21 mouse cellular contexts compared by ENCODE assay signal in the genomic region with DNA sequence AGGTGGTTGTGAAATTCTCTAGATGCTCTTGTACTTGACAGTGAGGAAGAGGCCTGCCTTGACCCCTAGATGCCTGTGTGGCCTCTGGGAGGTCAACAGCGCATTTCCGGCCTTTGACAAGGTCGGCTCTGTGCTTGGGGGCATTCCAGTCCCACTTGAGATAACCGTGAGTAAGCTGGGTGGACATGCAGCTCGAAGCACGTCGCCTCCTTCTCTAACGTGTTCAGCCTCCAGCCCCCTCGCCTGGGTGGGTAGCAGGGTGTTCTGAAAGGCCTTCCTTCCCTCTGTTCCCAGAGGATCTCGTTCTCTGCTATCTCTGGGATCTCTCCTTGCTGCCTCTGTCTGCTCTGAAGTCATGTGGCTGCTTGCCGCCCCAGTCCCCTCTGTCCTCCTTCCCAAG.
DNase-seq lines count a peak whose midpoint lies in the region; ATAC-seq lines count a peak whose summit lies in the region.
"Had no signal": no experiment of that assay in that cellular context is flagged by ENCODE, and none has a peak within 500 bp of the region (broad histone marks: within the 10 kb centered on the region; RNA-seq: fewer than 3 reads in every experiment).

No protein-coding gene starts in this region.

- no peaks in the 10 kb centered on the region for H3K27me3 ChIP-seq in hindbrain, embryonic 10.5 days (ENCODE audit: insufficient read depth, poor library complexity, severe bottlenecking)
- no peaks in the 10 kb centered on the region for H3K27me3 ChIP-seq in hindbrain, embryonic 14.5 days (ENCODE audit: control insufficient read depth, insufficient read depth, low read length)
- no peaks in the 10 kb centered on the region for H3K27me3 ChIP-seq in midbrain, embryonic 11.5 days (ENCODE audit: control insufficient read depth, insufficient read depth, low read length)
- H3K27me3 ChIP-seq in midbrain, embryonic 15.5 days (replicated peaks) = no peaks in the 10 kb centered on the region
- H3K27me3 ChIP-seq in heart, embryonic 16.5 days (ENCODE audit: control insufficient read depth, insufficient read depth, low read length) = no peaks in the 10 kb centered on the region
- H3K27me3 ChIP-seq: forebrain, embryonic 13.5 days; midbrain, embryonic 13.5 days had no signal

- WGBS in hindbrain, embryonic 10.5 days = 79% methylated on average over 11 of the region's 11 CpGs
- WGBS in hindbrain, embryonic 14.5 days = 86% methylated on average over 11 of the region's 11 CpGs
- WGBS in midbrain, embryonic 11.5 days = 84% methylated on average over 11 of the region's 11 CpGs
- WGBS in midbrain, embryonic 15.5 days = 85% methylated on average over 11 of the region's 11 CpGs
- WGBS in heart, embryonic 16.5 days = 27% methylated on average over 11 of the region's 11 CpGs

- H3K9ac ChIP-seq in hindbrain, embryonic 14.5 days = no peak overlapping the region
- no peak overlapping the region for H3K9ac ChIP-seq in midbrain, embryonic 11.5 days (ENCODE audit: low read length)
- H3K9ac ChIP-seq in midbrain, embryonic 15.5 days = no peak overlapping the region
- H3K9ac ChIP-seq in heart, embryonic 16.5 days (ENCODE audit: low read length) = peak overlapping the region; percentile 52
- H3K9ac ChIP-seq: forebrain, embryonic 13.5 days; midbrain, embryonic 13.5 days had no signal

- no peak for DNase-seq in hindbrain, embryonic 10.5 days (ENCODE audit: low spot score)
- DNase-seq in hindbrain, embryonic 14.5 days (ENCODE audit: low spot score) = no peak
- DNase-seq in midbrain, embryonic 11.5 days (ENCODE audit: low spot score, missing footprints) = peak; percentile 51
- DNase-seq in layer of hippocampus, postnatal 25 days (ENCODE audit: extremely low spot score in 1 of 2, low spot score in 1 of 2) = no peak
- no peak for DNase-seq in left cerebral cortex, postnatal 4 days
- DNase-seq: cerebellum, adult 18-20 months; cerebellum, postnatal 36 days; gastrocnemius, postnatal 14 days; kidney, postnatal 10 days; liver; lung, adult 18-20 months; retina, postnatal 1 day; right cerebral cortex, postnatal 4 days had no signal

- peaks cover 25% of the 10 kb centered on the region for H3K4me1 ChIP-seq in hindbrain, embryonic 10.5 days (replicated peaks)
- no peaks in the 10 kb centered on the region for H3K4me1 ChIP-seq in hindbrain, embryonic 14.5 days (replicated peaks; ENCODE audit: control insufficient read depth, insufficient read depth, low read length)
- H3K4me1 ChIP-seq in midbrain, embryonic 11.5 days (ENCODE audit: control insufficient read depth, insufficient read depth, low read length) = no peaks in the 10 kb centered on the region
- no peaks in the 10 kb centered on the region for H3K4me1 ChIP-seq in midbrain, embryonic 15.5 days
- peaks cover 43% of the 10 kb centered on the region for H3K4me1 ChIP-seq in heart, embryonic 16.5 days (ENCODE audit: control insufficient read depth, insufficient read depth, low read length)
- H3K4me1 ChIP-seq: forebrain, embryonic 13.5 days; midbrain, embryonic 13.5 days had no signal

- intact Hi-C loops in left cerebral cortex, postnatal 4 days (cut with DNase I) = no loop called here

- no peak overlapping the region for H3K4me3 ChIP-seq in hindbrain, embryonic 10.5 days
- H3K4me3 ChIP-seq in hindbrain, embryonic 14.5 days (replicated peaks; ENCODE audit: low read length) = no peak overlapping the region
- no peak overlapping the region for H3K4me3 ChIP-seq in midbrain, embryonic 11.5 days (ENCODE audit: low read depth, low read length)
- H3K4me3 ChIP-seq in midbrain, embryonic 15.5 days = no peak overlapping the region
- no peak overlapping the region for H3K4me3 ChIP-seq in heart, embryonic 16.5 days (ENCODE audit: low read length)
- H3K4me3 ChIP-seq: forebrain, embryonic 13.5 days; midbrain, embryonic 13.5 days; myocyte had no signal

- ATAC-seq in hindbrain, embryonic 14.5 days (ENCODE audit: low FRiP score) = no peak
- no peak for ATAC-seq in midbrain, embryonic 11.5 days (ENCODE audit: low FRiP score)
- ATAC-seq in midbrain, embryonic 15.5 days (replicated peaks) = no peak
- ATAC-seq in heart, embryonic 16.5 days (replicated peaks; ENCODE audit: extremely low read depth, insufficient read depth, low FRiP score) = peak; percentile 47; the same call in 1 of the 2 replicates
- ATAC-seq: CD4-positive, CD25-positive, alpha-beta regulatory T cell, adult 4 months; forebrain, embryonic 13.5 days; inflammation-experienced regulatory T-cells, adult 6 months; midbrain, embryonic 13.5 days had no signal

- no peak overlapping the region for H3K4me2 ChIP-seq in hindbrain, embryonic 14.5 days (replicated peaks)
- H3K4me2 ChIP-seq in midbrain, embryonic 11.5 days = no peak overlapping the region
- H3K4me2 ChIP-seq in midbrain, embryonic 15.5 days = no peak overlapping the region
- no peak overlapping the region for H3K4me2 ChIP-seq in heart, embryonic 16.5 days (ENCODE audit: low read depth, low read length)
- H3K4me2 ChIP-seq: forebrain, embryonic 13.5 days; midbrain, embryonic 13.5 days had no signal

- peak overlapping the region; percentile 53 for H3K27ac ChIP-seq in hindbrain, embryonic 10.5 days
- H3K27ac ChIP-seq in hindbrain, embryonic 14.5 days = no peak overlapping the region
- H3K27ac ChIP-seq in midbrain, embryonic 11.5 days (ENCODE audit: low read depth, low read length) = no peak overlapping the region
- H3K27ac ChIP-seq in midbrain, embryonic 15.5 days = no peak overlapping the region
- peak overlapping the region; percentile 64 for H3K27ac ChIP-seq in heart, embryonic 16.5 days (ENCODE audit: low read length)
- H3K27ac ChIP-seq: forebrain, embryonic 13.5 days; midbrain, embryonic 13.5 days had no signal

- H3K36me3 ChIP-seq in hindbrain, embryonic 10.5 days = no peaks in the 10 kb centered on the region
- no peaks in the 10 kb centered on the region for H3K36me3 ChIP-seq in hindbrain, embryonic 14.5 days (replicated peaks; ENCODE audit: control insufficient read depth, insufficient read depth)
- no peaks in the 10 kb centered on the region for H3K36me3 ChIP-seq in midbrain, embryonic 11.5 days (ENCODE audit: control insufficient read depth, insufficient read depth, low read length)
- no peaks in the 10 kb centered on the region for H3K36me3 ChIP-seq in midbrain, embryonic 15.5 days (replicated peaks)
- no peaks in the 10 kb centered on the region for H3K36me3 ChIP-seq in heart, embryonic 16.5 days (ENCODE audit: control insufficient read depth, insufficient read depth)
- H3K36me3 ChIP-seq: G1E; midbrain, embryonic 13.5 days had no signal

- no peaks in the 10 kb centered on the region for H3K9me3 ChIP-seq in hindbrain, embryonic 10.5 days
- H3K9me3 ChIP-seq in hindbrain, embryonic 14.5 days (ENCODE audit: control insufficient read depth, low read length) = no peaks in the 10 kb centered on the region
- no peaks in the 10 kb centered on the region for H3K9me3 ChIP-seq in midbrain, embryonic 11.5 days (ENCODE audit: control insufficient read depth, low read length)
- H3K9me3 ChIP-seq in midbrain, embryonic 15.5 days = no peaks in the 10 kb centered on the region
- H3K9me3 ChIP-seq in heart, embryonic 16.5 days (replicated peaks; ENCODE audit: control insufficient read depth, low read length) = no peaks in the 10 kb centered on the region
- H3K9me3 ChIP-seq: forebrain, embryonic 13.5 days; midbrain, embryonic 13.5 days had no signal

Comparison
In these comparisons a context has a peak if more than half of its experiments do, and no peak if none do; other contexts are left out.
1. H3K27ac ChIP-seq: peak in hindbrain, embryonic 10.5 days (single experiment) and heart, embryonic 16.5 days (single experiment); none in hindbrain, embryonic 14.5 days (single experiment), midbrain, embryonic 11.5 days (single experiment) and midbrain, embryonic 15.5 days (single experiment).